Mouse (Mus musculus) spleen, adult 10 weeks (tissue): Measurements from ENCODE around the gene Cdyl2. TPM values are rescaled to one million over a fixed set of nuclear protein-coding genes. Genes with fewer than 3 reads are reported as not detected.

Source experiments
- polyA plus RNA-seq: library from polyadenylated mRNA; stranded (reverse); fragments of 350-450 nt; fragmentation: Illumina TruSeq; extraction: RNeasy Lipid Tissue Mini Kit (QIAGEN cat#74804); gene quantifications from one replicate; pipeline ENCODE4 v1.2.3, GENCODE M21; 2015; ENCODE audit warnings: low replicate concordance; ENCODE audit not compliant: insufficient read depth

Gene Cdyl2
- polyA plus RNA-seq: 4.7 TPM

DNA sequence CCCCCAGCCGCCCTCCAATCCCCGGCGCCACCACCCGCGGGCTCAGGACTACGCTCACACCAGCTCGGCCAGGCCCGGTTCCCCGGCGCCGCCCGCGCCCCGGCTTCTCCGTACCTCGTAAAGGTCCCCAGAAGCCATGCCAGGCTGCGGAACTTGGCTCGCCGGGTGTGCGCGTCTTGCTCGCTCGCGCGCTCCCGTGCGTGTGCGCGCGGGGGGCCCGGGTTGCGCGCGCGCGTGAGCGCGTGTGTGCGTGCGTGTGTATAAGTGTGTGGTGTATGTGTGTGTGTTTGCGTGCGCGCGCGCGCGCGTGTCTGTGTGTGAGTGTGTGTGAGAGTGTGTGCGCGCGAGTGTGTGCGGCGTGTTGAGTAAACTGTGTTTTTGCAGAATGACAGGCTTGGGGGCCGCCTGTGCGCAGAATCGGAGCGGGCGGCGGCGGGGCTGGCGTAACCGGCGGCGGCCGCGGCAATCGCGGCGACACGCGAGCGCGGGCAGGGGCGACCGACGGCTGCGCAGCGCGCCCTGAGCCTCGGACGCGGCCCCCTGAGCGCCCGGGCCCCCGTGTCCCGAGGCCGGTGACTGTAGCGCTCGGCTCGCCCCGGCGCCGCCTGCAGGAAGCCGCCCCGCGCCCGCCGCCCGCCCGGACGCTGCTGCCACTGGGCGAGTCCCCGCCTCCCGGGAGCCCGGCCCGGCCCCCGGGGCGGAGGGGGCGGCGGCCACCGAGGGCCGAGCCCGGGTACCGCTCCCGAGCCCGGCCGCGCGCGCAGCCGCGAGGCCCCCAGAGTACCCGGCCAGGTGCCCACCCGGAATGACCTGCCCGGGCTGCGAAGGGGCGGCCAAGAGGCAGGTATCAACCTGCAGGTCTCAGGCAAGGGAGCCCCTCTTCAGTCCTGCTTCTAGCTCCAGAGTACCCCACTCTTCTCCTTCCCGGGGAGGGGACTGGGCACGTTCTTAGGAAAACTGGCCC, at the start of gene Cdyl2:
Gene Cdyl2, minus strand, starts transcription at position 308 of the 964 bp plus-strand sequence.

Other genes with a start within 250 kb of the Cdyl2 start
- not detected for gene Dynlrb2, start 228.0 kb downstream of the Cdyl2 start, polyA plus RNA-seq
- 6.6 TPM for gene Cmc2, start 188.5 kb upstream of the Cdyl2 start, polyA plus RNA-seq
- 9.6 TPM for gene Cenpn, start 188.7 kb upstream of the Cdyl2 start, polyA plus RNA-seq
- 17.7 TPM for gene Atmin, start 210.4 kb upstream of the Cdyl2 start, polyA plus RNA-seq
- gene 1700030J22Rik, start 246.0 kb upstream of the Cdyl2 start, polyA plus RNA-seq: 0.15 TPM